Mouse (Mus musculus) limb, embryonic 10.5 days (tissue): ENCODE data around the gene Cbx6. TPM values are rescaled to one million over a fixed set of nuclear protein-coding genes. Genes with fewer than 3 reads are reported as not detected.
"Not testable (repeated sequence)": the region's sequence is repeated elsewhere in the genome, so short reads cannot be mapped to it uniquely, and the experiment has no call there.

Experiments used
- DNase-seq: peaks from one replicate; pipeline ENCODE4 v3.0.0-alpha.2; 2017; ENCODE audit warnings: low spot score
- H3K27ac ChIP-seq: fragments of 300-500 bp; sonication (generic); 2 replicates; pipeline ENCODE4 v1.5.1; 2016; ENCODE audit warnings: mild to moderate bottlenecking
- H3K27me3 ChIP-seq: fragments of 300-500 bp; sonication (generic); 2 replicates; pipeline ENCODE4 v1.6.1; 2016; ENCODE audit warnings: low read depth, mild to moderate bottlenecking; ENCODE audit not compliant: poor library complexity, severe bottlenecking
- H3K36me3 ChIP-seq: fragments of 300-500 bp; sonication (generic); 2 replicates; pipeline ENCODE4 v1.6.1; 2016; ENCODE audit warnings: mild to moderate bottlenecking, moderate library complexity
- H3K4me1 ChIP-seq: fragments of 300-500 bp; sonication (generic); 2 replicates; pipeline ENCODE4 v1.6.1; 2016
- H3K4me3 ChIP-seq: fragments of 300-500 bp; sonication (generic); 2 replicates; pipeline ENCODE4 v1.5.1; 2016; ENCODE audit warnings: mild to moderate bottlenecking, moderate library complexity
- H3K9me3 ChIP-seq: fragments of 300-500 bp; sonication (generic); replicated peaks from 2 replicates; pipeline ENCODE4 v1.6.1; 2016; ENCODE audit warnings: mild to moderate bottlenecking
- WGBS: fragments of 180-500 bp; shearing (Covaris S2); methylation state at CpG from one replicate; pipeline ENCODE4 v1.1.7; 2016; 5-methylcytosine and 5-hydroxymethylcytosine counted together
- polyA plus RNA-seq: library from polyadenylated mRNA; unstranded; fragments of >200 nt; fragmentation: Nextera tagmentation; extraction: Ambion mirVana; gene quantifications from 2 replicates; pipeline ENCODE4 v1.2.1, GENCODE M21; 2016

Cbx6 gene
- polyA plus RNA-seq, 1 experiment from 2014 or later, result 18.2 TPM

DNA sequence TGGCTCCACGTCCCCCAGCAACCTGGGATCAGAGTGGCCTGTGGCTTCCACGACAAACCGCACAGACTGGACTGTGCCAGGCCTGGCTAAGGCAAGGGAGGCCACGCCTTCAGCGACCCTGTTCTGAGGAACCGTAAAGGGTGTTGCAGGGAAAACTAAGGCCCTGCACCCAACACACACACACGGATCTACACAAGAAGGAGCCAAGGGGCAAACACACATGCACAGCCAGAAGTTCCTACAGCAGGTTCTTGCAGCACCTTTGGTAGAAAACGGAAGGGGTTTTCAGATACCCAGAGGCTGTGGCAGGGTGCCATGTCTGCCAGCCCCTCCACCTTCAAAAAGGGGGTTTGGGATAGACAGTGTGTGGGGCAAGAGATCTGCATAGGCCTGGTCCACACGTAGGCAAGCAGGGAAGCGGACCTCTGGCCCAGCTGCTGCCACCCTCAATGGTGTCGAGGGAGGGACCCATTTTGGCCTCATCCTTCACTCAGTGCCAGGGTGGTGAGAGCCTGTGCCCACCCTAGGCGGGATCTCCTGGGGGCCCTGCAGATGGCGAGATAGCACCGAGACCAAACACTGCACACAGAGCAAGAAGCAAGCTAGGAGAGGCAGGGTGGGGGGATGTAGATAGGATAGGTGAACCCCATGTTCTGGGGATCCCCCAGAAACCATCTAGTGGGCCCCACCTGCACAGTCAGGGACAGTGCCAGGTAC, 7.3 kb downstream of the Cbx6 start:
- H3K4me1 ChIP-seq, result peaks cover 46% of the 10 kb centered on the region
- no peaks in the 10 kb centered on the region for H3K9me3 ChIP-seq
- H3K4me3 ChIP-seq, result no peak overlapping the region
- no peak for DNase-seq
- no peak overlapping the region for H3K27ac ChIP-seq
- WGBS, result 94% methylated on average over 14 of the region's 14 CpGs
- H3K27me3 ChIP-seq, result no peaks in the 10 kb centered on the region; the same call in 1 of the 2 replicates
- H3K36me3 ChIP-seq, result peaks cover 61% of the 10 kb centered on the region

DNA sequence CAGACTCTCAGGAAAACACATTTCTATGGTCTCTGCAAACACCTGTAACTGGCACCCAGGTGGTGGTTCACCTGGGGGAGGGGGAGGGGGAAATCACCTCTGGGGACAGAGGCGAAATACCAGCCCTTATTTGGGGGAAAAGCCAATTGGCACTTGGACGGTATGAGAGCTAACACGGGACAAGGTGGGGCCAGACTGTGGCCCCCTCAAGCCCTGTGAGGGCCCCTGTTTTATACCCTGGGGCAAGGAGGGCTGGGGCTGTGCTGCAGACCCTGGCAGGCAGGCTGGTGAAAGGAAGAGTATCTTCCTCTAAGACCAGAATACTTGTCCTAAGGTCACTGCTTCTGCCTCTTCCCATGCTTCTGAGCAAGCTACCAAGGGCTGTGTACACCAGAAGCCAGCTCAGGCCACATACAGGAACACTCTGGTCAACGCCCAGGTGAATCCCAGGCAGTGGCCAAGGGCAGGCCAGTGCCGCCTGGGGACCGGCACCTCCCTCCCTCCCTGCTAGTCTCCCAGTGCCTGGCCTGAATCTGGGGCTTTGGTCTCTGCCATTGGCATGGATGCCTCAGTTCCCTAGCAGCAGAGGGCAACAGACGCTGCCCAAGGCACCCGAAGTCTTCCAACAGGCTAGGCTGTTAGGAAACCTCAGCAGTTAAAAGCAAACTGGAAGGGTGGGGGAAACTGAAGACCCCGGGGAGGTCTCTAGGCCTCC, 8.1 kb downstream of the Cbx6 start:
- no peaks in the 10 kb centered on the region for H3K9me3 ChIP-seq
- H3K27me3 ChIP-seq, result no peaks in the 10 kb centered on the region; the same call in 1 of the 2 replicates
- peaks cover 55% of the 10 kb centered on the region for H3K36me3 ChIP-seq
- peaks cover 41% of the 10 kb centered on the region for H3K4me1 ChIP-seq
- DNase-seq, result no peak
- H3K27ac ChIP-seq, result no peak overlapping the region
- no peak overlapping the region for H3K4me3 ChIP-seq
- 89% methylated on average over 9 of the region's 9 CpGs for WGBS

DNA sequence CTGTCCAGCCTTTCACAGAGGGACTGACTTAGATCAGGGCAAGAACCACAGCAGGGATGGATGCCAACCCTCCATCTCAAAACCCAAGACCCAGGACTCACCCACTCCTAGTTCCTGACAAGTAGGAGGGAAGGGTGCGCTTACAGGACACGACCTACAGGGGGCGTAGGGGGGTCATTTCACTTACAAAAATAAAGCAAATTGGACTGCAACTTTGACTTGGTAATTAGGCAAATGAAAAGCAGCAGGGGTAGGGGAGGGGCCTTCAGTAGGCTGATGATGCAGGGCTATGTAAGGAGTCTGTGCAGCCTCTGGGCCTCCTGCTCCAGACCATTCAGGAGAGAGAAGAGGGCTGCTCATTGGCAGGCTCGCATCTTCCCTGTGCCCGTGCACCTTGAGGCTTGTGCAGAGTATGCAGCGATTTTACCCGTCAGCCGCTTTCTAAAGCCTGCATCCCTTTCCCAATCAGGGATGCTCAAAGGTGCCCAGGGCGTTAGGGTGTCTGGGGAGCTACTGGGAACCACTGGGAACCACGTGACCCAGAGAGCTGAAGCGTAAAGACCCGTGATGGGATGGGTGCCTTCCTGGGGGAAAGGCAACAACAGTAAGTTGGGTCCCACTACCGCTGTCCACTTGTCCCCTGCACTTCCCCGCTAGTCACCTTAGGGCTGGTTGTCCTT, 9.2 kb downstream of the Cbx6 start:
- Histone ChIP-seq H3K27ac (no peak overlapping the region), H3K9me3 (no peaks in the 10 kb centered on the region), H3K4me3 (no peak overlapping the region), H3K36me3 (peaks cover 49% of the 10 kb centered on the region), H3K4me1 (peaks cover 35% of the 10 kb centered on the region), H3K27me3 (no peaks in the 10 kb centered on the region; the same call in 1 of the 2 replicates)
- no peak for DNase-seq
- WGBS, result 64% methylated on average over 14 of the region's 14 CpGs

DNA sequence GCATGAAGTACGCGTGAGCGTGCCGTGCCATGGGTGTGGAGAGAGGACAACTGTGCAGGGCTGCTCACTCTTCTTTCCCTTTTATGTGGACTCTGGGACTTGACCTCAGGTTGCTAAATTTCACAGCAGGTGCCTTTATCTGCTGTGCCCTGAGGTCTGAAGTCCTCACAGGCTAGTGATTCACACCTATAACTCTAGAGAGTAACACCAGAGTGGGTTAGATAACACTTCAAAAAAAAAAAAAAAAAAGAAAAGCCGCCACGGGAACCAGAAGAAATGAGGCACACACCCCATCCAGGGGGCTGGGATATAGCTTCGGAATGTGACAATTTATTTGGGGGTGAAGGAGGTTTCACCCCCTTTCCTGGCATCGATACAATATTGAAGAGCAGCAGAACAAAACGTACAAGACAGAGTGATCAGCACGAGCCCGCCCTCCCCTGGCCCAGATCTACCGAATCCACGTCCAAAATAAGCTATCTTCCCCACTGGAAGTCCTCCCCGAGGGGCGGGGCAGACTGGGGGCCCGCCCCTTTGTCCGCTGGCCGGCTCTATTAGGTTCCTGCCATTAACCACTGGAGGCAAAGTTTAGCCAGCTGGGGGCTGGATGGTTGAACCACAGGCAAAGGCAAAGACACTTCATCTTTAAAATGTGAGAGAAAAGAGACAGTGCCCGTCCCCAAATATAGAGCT, 10.8 kb downstream of the Cbx6 start:
- Histone ChIP-seq H3K27ac (no peak overlapping the region), H3K4me3 (no peak overlapping the region), H3K36me3 (peaks cover 47% of the 10 kb centered on the region), H3K27me3 (no peaks in the 10 kb centered on the region), H3K9me3 (no peaks in the 10 kb centered on the region), H3K4me1 (peaks cover 31% of the 10 kb centered on the region)
- WGBS, result 67% methylated on average over 19 of the region's 19 CpGs
- no peak for DNase-seq

DNA sequence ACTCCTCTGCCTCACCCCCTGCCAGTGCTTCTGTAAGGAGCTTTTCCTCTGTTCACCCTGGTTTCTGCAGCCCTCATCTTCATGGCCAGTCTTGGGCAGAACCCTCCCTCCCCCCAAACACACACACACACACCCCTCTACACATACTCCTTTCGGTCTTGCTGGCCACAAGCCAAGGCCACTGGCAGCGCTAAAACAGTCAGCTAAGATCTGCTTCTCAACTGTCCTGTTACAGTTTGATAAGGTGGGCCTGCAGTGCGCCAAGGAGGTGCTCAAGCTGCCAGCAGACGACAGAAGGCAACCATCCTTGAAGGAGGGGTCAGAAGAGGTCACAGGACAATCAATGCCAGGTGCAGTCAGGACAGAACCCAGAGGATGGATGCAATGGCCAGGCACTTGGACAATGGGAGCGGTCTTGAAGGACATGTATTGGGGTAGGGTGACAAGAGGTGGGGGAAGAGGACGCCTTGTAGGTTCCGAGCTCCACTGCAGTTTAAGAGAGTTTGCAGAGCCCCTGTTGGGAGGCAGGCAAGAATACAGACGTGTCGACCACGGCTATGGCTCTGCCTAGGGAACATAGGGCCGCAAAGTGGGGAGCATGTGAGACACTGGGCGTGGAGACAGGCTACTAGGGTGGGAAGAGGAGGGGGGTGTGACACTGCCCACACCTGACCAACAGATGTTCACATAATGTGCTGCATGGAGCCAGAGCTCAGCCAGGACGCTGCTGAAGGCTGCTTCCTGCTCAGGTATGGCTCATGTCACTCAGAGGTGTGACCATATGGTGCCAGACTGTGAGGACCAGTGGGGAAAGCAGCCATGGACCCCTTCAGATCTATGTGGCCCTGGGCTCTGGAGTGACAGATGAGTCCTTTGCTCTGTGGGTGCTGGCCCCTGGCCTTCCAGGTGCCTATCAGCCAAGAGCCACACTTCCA, 12.0 kb downstream of the Cbx6 start:
- H3K36me3 ChIP-seq, result peaks cover 35% of the 10 kb centered on the region
- no peak overlapping the region for H3K27ac ChIP-seq
- no peak overlapping the region for H3K4me3 ChIP-seq
- H3K9me3 ChIP-seq, result no peaks in the 10 kb centered on the region
- no peak for DNase-seq
- 65% methylated on average over 13 of the region's 13 CpGs for WGBS
- no peaks in the 10 kb centered on the region for H3K27me3 ChIP-seq
- peaks cover 19% of the 10 kb centered on the region for H3K4me1 ChIP-seq

DNA sequence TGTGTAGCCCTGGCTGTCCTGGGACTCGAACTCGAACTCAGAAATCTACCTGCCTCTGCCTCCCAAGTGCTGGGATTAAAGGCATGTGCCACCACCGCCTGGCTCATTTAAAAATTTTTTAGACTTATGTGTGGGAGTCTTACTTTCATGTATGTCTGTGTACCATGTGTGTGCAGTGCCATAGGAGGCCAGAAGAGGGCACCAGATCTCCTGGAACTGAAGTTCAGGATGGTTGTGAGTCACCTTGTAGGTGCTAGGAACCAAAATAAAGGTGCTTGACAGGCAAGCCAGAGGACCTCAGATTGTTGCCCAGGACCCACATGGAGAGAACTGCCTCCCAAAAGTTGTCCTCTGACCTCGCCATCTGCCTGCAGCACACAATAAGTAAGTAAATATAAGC, 16.2 kb downstream of the Cbx6 start:
- WGBS, result 92% methylated on average over 4 of the region's 4 CpGs
- no peak for DNase-seq
- H3K4me1 ChIP-seq, result peaks cover 13% of the 10 kb centered on the region
- peaks cover 8% of the 10 kb centered on the region for H3K36me3 ChIP-seq
- no peak overlapping the region for H3K27ac ChIP-seq
- no peaks in the 10 kb centered on the region for H3K9me3 ChIP-seq
- H3K4me3 ChIP-seq, result no peak overlapping the region
- H3K27me3 ChIP-seq, result no peaks in the 10 kb centered on the region

DNA sequence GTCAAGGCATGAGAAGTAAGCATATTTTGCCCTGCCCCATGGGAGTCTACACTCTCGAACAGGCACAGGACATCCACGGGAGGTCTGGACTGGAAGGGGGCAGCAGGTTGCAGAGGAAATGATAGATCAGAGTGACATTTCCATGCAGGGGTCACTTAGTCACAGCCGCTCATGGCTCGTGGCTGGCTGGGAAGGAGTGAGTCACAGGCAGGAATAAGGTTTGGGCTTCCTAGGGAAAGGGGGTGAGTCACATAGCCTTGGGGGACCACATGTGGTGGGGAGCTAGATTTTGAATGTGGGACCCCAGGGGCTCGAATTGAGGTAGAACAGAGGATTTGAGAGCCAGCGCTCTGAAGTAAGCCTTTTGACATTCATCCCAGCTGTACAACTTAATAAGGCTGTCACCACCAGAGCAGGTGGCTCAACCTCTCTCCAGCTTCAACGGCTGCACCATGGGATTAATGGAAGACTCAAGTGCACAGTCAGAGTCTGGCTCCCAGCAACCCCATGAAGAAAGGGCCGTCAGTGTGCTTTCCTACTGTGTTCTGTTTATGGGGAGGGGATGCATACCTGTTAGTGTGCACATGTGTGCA, 20.7 kb downstream of the Cbx6 start:
- no peak for DNase-seq
- WGBS, result 52% methylated on average over 8 of the region's 8 CpGs
- Histone ChIP-seq H3K36me3 (no peaks in the 10 kb centered on the region), H3K9me3 (no peaks in the 10 kb centered on the region), H3K27ac (no peak overlapping the region), H3K4me1 (peaks cover 4% of the 10 kb centered on the region; the same call in 1 of the 2 replicates), H3K4me3 (no peak overlapping the region), H3K27me3 (peaks cover 9% of the 10 kb centered on the region)

DNA sequence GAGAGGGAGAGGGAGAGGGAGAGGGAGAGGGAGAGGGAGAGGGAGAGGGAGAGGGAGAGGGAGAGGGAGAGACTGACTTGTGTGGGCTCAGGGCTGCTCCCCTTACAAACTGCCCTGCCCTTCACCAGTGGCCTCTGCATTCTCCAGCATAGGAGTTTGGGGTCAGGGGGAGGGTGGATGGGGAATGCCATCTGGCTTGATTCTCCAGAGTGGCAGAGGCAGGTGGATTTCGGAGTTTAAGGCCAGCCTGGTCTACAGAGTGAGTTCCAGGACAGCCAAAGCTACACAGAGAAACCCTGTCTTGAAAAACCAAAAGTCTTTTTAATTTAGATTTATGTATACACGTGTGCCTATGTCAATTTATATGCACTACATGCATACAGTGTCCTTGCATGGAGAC, 21.6 kb downstream of the Cbx6 start:
- not testable (repeated sequence) for DNase-seq, H3K4me3 ChIP-seq, H3K36me3 ChIP-seq, H3K27ac ChIP-seq, H3K9me3 ChIP-seq, H3K4me1 ChIP-seq
- H3K27me3 ChIP-seq, result peaks cover 17% of the 10 kb centered on the region
- WGBS, result 74% methylated on average over 2 of the region's 2 CpGs

DNA sequence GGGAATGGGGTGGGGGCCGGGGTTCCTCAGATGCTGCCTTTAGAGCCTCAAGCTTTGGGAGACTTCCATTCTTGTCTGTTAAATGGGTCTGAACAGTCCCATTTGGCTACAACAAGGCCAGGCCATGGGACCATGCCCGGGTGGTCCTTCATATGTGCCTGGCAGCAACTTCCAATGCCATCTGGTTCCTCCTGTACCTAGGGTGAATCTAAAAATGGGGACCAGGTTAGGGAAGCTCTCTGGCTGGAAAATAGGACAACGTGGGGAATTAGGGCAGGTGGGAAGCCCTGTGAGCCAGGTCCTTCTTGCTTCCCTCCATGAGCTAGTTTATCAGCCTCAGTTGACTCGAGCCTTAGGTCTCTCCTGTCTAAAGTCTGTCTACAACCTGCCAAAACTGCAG, 23.5 kb downstream of the Cbx6 start:
- no peaks in the 10 kb centered on the region for H3K9me3 ChIP-seq
- H3K4me1 ChIP-seq, result peaks cover 4% of the 10 kb centered on the region; the same call in 1 of the 2 replicates
- 80% methylated on average over 4 of the region's 4 CpGs for WGBS
- no peak overlapping the region for H3K4me3 ChIP-seq
- peaks cover 35% of the 10 kb centered on the region for H3K27me3 ChIP-seq
- no peak overlapping the region for H3K27ac ChIP-seq
- no peaks in the 10 kb centered on the region for H3K36me3 ChIP-seq
- no peak for DNase-seq

DNA sequence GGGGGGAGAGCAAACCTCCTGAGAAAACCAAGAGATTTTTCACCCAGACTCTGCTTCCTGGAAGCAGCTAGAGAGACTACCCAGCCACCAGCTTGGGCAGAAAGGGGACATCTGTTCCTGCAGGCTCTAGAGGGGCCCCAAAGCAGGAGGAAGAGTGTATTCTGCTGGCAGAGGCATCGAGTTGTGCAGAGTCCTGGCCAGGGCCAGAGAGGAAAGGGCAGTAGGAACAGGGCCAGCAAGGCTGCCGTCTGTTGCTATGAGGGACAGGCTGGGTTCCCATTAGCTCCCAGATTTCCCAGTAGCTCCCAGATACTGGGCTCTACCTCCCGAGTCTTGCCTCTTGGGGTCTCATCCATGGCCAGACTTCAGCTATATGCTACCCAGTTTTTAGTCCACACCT, 24.4 kb downstream of the Cbx6 start:
- no peaks in the 10 kb centered on the region for H3K36me3 ChIP-seq
- no peak for DNase-seq
- H3K4me3 ChIP-seq, result no peak overlapping the region
- no peaks in the 10 kb centered on the region for H3K9me3 ChIP-seq
- H3K4me1 ChIP-seq, result peaks cover 4% of the 10 kb centered on the region; the same call in 1 of the 2 replicates
- 71% methylated on average over 3 of the region's 3 CpGs for WGBS
- H3K27ac ChIP-seq, result no peak overlapping the region
- peaks cover 45% of the 10 kb centered on the region for H3K27me3 ChIP-seq

DNA sequence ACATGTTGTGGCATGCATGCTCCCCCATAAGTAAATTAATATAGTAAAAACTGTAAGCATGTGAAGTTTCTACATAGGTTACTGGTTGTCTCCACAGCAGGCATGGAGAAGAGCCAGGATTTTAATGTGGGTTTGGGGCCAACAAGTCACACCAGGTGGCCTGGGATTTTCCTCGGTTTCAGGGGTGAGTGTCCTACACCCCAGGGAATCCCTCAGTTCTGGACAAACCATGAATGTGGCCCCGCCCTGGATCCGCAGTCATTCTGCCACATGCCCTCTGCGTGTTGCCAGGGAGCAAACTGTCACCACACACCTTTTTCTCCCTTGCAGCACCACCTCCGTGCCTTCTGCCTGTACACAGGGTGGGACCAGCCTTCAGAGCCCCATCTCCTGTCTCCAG, 25.8 kb downstream of the Cbx6 start:
- H3K9me3 ChIP-seq, result no peaks in the 10 kb centered on the region
- DNase-seq, result no peak
- peaks cover 59% of the 10 kb centered on the region for H3K27me3 ChIP-seq
- H3K27ac ChIP-seq, result no peak overlapping the region
- 63% methylated on average over 5 of the region's 5 CpGs for WGBS
- no peaks in the 10 kb centered on the region for H3K36me3 ChIP-seq
- no peak overlapping the region for H3K4me3 ChIP-seq
- peaks cover 16% of the 10 kb centered on the region for H3K4me1 ChIP-seq

DNA sequence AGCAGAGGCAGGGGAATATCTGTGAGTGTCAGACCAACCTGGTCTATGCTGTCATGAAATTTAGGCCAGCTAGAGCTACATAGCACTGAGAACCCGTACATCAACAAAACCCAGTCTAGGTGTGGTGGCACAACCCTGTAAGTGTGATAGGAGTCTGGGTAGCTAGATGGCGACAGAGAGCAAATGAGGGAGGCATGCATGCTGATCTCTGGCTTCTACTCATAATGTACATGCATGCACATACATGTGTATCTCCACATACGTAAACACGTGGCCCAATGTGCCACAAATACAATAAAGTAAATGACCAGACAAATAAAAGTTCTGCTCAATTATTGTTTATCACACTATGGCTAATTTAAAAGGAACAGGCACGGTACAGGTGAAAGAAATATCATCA, 26.4 kb downstream of the Cbx6 start:
- peaks cover 64% of the 10 kb centered on the region for H3K27me3 ChIP-seq
- no peak overlapping the region for H3K4me3 ChIP-seq

More for the DNA sequence above, 26.4 kb downstream of the Cbx6 start:
- DNase-seq, result no peak
- no peak overlapping the region for H3K27ac ChIP-seq
- H3K36me3 ChIP-seq, result no peaks in the 10 kb centered on the region
- 42% methylated on average over 5 of the region's 5 CpGs for WGBS
- H3K4me1 ChIP-seq, result peaks cover 14% of the 10 kb centered on the region
- no peaks in the 10 kb centered on the region for H3K9me3 ChIP-seq
